ENCODE assay signal across 8 mouse cellular contexts in the genomic region with DNA sequence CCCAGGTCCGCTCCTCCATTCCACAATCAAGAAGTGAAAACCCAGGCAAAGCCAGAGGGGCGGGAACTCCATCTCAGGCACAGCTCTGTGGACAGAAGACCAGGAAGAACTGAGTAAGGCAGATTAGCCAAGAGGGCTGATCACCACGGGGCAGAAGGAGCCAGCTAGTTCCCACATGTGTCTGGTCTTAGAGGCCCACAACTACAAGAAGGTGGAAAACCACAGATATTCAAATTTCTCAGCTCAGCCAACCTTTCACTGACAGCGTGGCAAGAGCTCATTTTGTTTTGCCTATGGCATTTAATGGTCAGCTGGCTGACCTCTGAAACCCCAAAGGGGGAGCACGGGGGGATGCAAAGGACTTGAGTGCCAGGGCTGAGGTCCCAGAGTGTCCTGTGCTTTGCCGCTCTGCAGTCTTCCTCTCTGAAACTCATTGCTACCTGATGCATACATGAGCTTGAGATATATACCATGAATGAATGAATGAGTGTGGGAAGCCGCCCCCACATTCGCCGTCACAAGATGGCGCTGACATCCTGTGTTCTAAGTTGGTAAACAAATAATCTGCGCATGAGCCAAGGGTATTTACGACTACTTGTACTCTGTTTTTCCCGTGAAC. TPM values are rescaled to one million over a fixed set of nuclear protein-coding genes. Genes with fewer than 3 reads are reported as not detected.
DNase-seq lines count a peak whose midpoint lies in the region; ATAC-seq and TF ChIP-seq lines count a peak whose summit lies in the region.

No protein-coding gene starts in this region.

- 55% methylated on average over 12 of the region's 13 CpGs for WGBS in forebrain, embryonic 10.5 days
- 50% methylated on average over 10 of the region's 13 CpGs for WGBS in forebrain, embryonic 11.5 days
- whole genome bisulfite sequencing in forebrain, embryonic 15.5 days, result 55% methylated on average over 12 of the region's 13 CpGs
- 71% methylated on average over 12 of the region's 13 CpGs for WGBS in liver, embryonic 13.5 days (ENCODE audit: insufficient replicate concordance)

- H3K36me3 ChIP-seq in forebrain, embryonic 10.5 days (replicated peaks), result peaks cover 21% of the 10 kb centered on the region
- no peaks in the 10 kb centered on the region for H3K36me3 ChIP-seq in forebrain, embryonic 11.5 days (ENCODE audit: control insufficient read depth, insufficient read depth, low read length)
- H3K36me3 ChIP-seq in E14TG2a.4 (ENCODE audit: insufficient read depth, low read length), result peaks cover 17% of the 10 kb centered on the region; the same call in 1 of the 2 replicates
- no peaks in the 10 kb centered on the region for H3K36me3 ChIP-seq in forebrain, embryonic 15.5 days
- peaks cover 51% of the 10 kb centered on the region for H3K36me3 ChIP-seq in liver, embryonic 13.5 days

- no peak for TF ChIP-seq CTCF in E14TG2a.4 (conservative IDR thresholded peaks at IDR 0.05; ENCODE audit: low read length)

- ATAC-seq in forebrain, embryonic 11.5 days (replicated peaks; ENCODE audit: low FRiP score), result no peak
- ATAC-seq in forebrain, embryonic 15.5 days (replicated peaks), result 0 out of 2 replicates have a peak, but pooled peaks have one; percentile 55
- 0 out of 2 replicates have a peak, but pooled peaks have one; percentile 29 for ATAC-seq in liver, embryonic 13.5 days (ENCODE audit: low read depth)

- no peak overlapping the region for H3K4me2 ChIP-seq in forebrain, embryonic 11.5 days (ENCODE audit: low read depth, low read length, severe bottlenecking)
- peak overlapping the region; percentile 19 for H3K4me2 ChIP-seq in forebrain, embryonic 15.5 days (replicated peaks)
- peak overlapping the region; percentile 44 for H3K4me2 ChIP-seq in liver, embryonic 13.5 days

- no peaks in the 10 kb centered on the region for H3K27me3 ChIP-seq in forebrain, embryonic 10.5 days (ENCODE audit: poor library complexity, severe bottlenecking)
- H3K27me3 ChIP-seq in forebrain, embryonic 11.5 days (ENCODE audit: control insufficient read depth, insufficient read depth, low read length), result no peaks in the 10 kb centered on the region
- no peaks in the 10 kb centered on the region for H3K27me3 ChIP-seq in E14TG2a.4 (ENCODE audit: insufficient read depth, low read length)
- H3K27me3 ChIP-seq in forebrain, embryonic 15.5 days, result no peaks in the 10 kb centered on the region
- no peaks in the 10 kb centered on the region for H3K27me3 ChIP-seq in liver, embryonic 13.5 days

- H3K9ac ChIP-seq in forebrain, embryonic 11.5 days (ENCODE audit: low read length), result no peak overlapping the region
- no peak overlapping the region for H3K9ac ChIP-seq in forebrain, embryonic 15.5 days (replicated peaks)
- H3K9ac ChIP-seq in liver, embryonic 13.5 days, result no peak overlapping the region; the same call in 1 of the 2 replicates

- peak; percentile 26 for DNase-seq in forebrain, embryonic 10.5 days (ENCODE audit: extremely low spot score, low spot score)
- no peak for DNase-seq in forebrain, embryonic 11.5 days (ENCODE audit: low spot score)
- DNase-seq in liver, embryonic 13.5 days, result no peak
- no peak for DNase-seq in urinary bladder, postnatal 10 days (ENCODE audit: low spot score)
- no peak for DNase-seq in adrenal gland, adult 8-10 months
- DNase-seq in gastrocnemius, postnatal 10 days, result no peak

- H3K9me3 ChIP-seq in forebrain, embryonic 10.5 days, result peaks cover 20% of the 10 kb centered on the region
- H3K9me3 ChIP-seq in forebrain, embryonic 11.5 days (ENCODE audit: control insufficient read depth, low read length), result no peaks in the 10 kb centered on the region
- peaks cover 45% of the 10 kb centered on the region for H3K9me3 ChIP-seq in E14TG2a.4 (ENCODE audit: low read length)
- H3K9me3 ChIP-seq in forebrain, embryonic 15.5 days, result no peaks in the 10 kb centered on the region
- peaks cover 20% of the 10 kb centered on the region for H3K9me3 ChIP-seq in liver, embryonic 13.5 days (replicated peaks)

- 0 out of 2 replicates have a peak, but pooled peaks cover 7% of the 10 kb centered on the region for H3K4me1 ChIP-seq in forebrain, embryonic 10.5 days
- H3K4me1 ChIP-seq in forebrain, embryonic 11.5 days (replicated peaks; ENCODE audit: control insufficient read depth, insufficient read depth, low read length), result no peaks in the 10 kb centered on the region
- peaks cover 13% of the 10 kb centered on the region; the same call in 1 of the 2 replicates for H3K4me1 ChIP-seq in E14TG2a.4 (replicated peaks; ENCODE audit: low read depth, low read length)
- no peaks in the 10 kb centered on the region for H3K4me1 ChIP-seq in forebrain, embryonic 15.5 days
- H3K4me1 ChIP-seq in liver, embryonic 13.5 days (replicated peaks), result peaks cover 5% of the 10 kb centered on the region; the same call in 1 of the 2 replicates

- H3K27ac ChIP-seq in forebrain, embryonic 10.5 days, result peak overlapping the region; percentile 2; the same call in 1 of the 2 replicates
- no peak overlapping the region for H3K27ac ChIP-seq in forebrain, embryonic 11.5 days (ENCODE audit: low read depth, low read length)
- H3K27ac ChIP-seq in forebrain, embryonic 15.5 days (replicated peaks), result no peak overlapping the region
- H3K27ac ChIP-seq in liver, embryonic 13.5 days, result peak overlapping the region; percentile 59

- H3K4me3 ChIP-seq in forebrain, embryonic 10.5 days, result peak overlapping the region; percentile 32
- no peak overlapping the region for H3K4me3 ChIP-seq in forebrain, embryonic 11.5 days (ENCODE audit: low read depth, low read length)
- H3K4me3 ChIP-seq in E14TG2a.4 (replicated peaks; ENCODE audit: low read length), result peak overlapping the region; percentile 32; the same call in 1 of the 2 replicates
- H3K4me3 ChIP-seq in forebrain, embryonic 15.5 days, result 0 out of 2 replicates have a peak overlapping the region, but pooled peaks have one; percentile 7
- peak overlapping the region; percentile 27 for H3K4me3 ChIP-seq in liver, embryonic 13.5 days (replicated peaks)

RNA-seq across cellular contexts. Expression of a gene that starts 17.7 kb away (rescaled TPM):
- polyA plus RNA-seq in forebrain, embryonic 10.5 days (2016; fragmentation: Nextera tagmentation; extraction: Ambion mirVana), result 7.3 and 9.3 TPM in 2 replicates
- polyA plus RNA-seq in forebrain, embryonic 11.5 days (2014; fragmentation: Nextera tagmentation; extraction: Ambion mirVana), result 6.7 and 7.5 TPM in 2 replicates
- polyA plus RNA-seq in forebrain, embryonic 15.5 days (2015; fragmentation: Nextera tagmentation; extraction: Ambion mirVana), result 7.8 and 8.2 TPM in 2 replicates
- polyA plus RNA-seq in liver, embryonic 13.5 days (2015; fragmentation: Nextera tagmentation; extraction: Ambion mirVana), result 22.6 and 23.9 TPM in 2 replicates
- total RNA-seq in adrenal gland, adult 8-10 months (2022), result 1 to 10 TPM; 5.5 to 9.9 (median 8.4) TPM
- 1 to 10 TPM; 7.4 to 9.0 TPM for total RNA-seq in gastrocnemius, postnatal 10 days (2021)

RNA-seq across cellular contexts. Expression of a gene that starts 31.9 kb away (rescaled TPM):
- polyA plus RNA-seq in forebrain, embryonic 10.5 days (2016; fragmentation: Nextera tagmentation; extraction: Ambion mirVana), result 0.62 TPM in 1 of 2 replicates, not detected in the other
- polyA plus RNA-seq in forebrain, embryonic 11.5 days (2014; fragmentation: Nextera tagmentation; extraction: Ambion mirVana), result 0.35 TPM in 1 of 2 replicates, not detected in the other
- not detected in 2 replicates for polyA plus RNA-seq in forebrain, embryonic 15.5 days (2015; fragmentation: Nextera tagmentation; extraction: Ambion mirVana)
- 1.3 and 1.5 TPM in 2 replicates for polyA plus RNA-seq in liver, embryonic 13.5 days (2015; fragmentation: Nextera tagmentation; extraction: Ambion mirVana)
- not detected for total RNA-seq in adrenal gland, adult 8-10 months (2022)
- total RNA-seq in gastrocnemius, postnatal 10 days (2021), result under 1 TPM in 1 of 2 experiments, not detected in 1; 0.47 TPM

RNA-seq across cellular contexts. Expression of a gene that starts 48.1 kb away (rescaled TPM):
- polyA plus RNA-seq in forebrain, embryonic 10.5 days (2016; fragmentation: Nextera tagmentation; extraction: Ambion mirVana), result 41.0 and 44.0 TPM in 2 replicates
- polyA plus RNA-seq in forebrain, embryonic 11.5 days (2014; fragmentation: Nextera tagmentation; extraction: Ambion mirVana), result 43.3 and 43.5 TPM in 2 replicates
- polyA plus RNA-seq in forebrain, embryonic 15.5 days (2015; fragmentation: Nextera tagmentation; extraction: Ambion mirVana), result 41.7 and 45.7 TPM in 2 replicates
- 6.2 and 8.0 TPM in 2 replicates for polyA plus RNA-seq in liver, embryonic 13.5 days (2015; fragmentation: Nextera tagmentation; extraction: Ambion mirVana)
- 10 to 100 TPM; 10.3 to 19.0 (median 14.6) TPM for total RNA-seq in adrenal gland, adult 8-10 months (2022)
- total RNA-seq in gastrocnemius, postnatal 10 days (2021), result 1 to 10 TPM; 6.3 to 7.3 TPM

RNA-seq across cellular contexts. Expression of a gene that starts 48.2 kb away (rescaled TPM):
- polyA plus RNA-seq in forebrain, embryonic 10.5 days (2016; fragmentation: Nextera tagmentation; extraction: Ambion mirVana), result 153 TPM in 2 replicates
- 136 and 144 TPM in 2 replicates for polyA plus RNA-seq in forebrain, embryonic 11.5 days (2014; fragmentation: Nextera tagmentation; extraction: Ambion mirVana)
- polyA plus RNA-seq in forebrain, embryonic 15.5 days (2015; fragmentation: Nextera tagmentation; extraction: Ambion mirVana), result 130 TPM in 2 replicates
- 29.2 and 29.5 TPM in 2 replicates for polyA plus RNA-seq in liver, embryonic 13.5 days (2015; fragmentation: Nextera tagmentation; extraction: Ambion mirVana)
- 10 to 100 TPM; 25.3 to 39.8 (median 33.4) TPM for total RNA-seq in adrenal gland, adult 8-10 months (2022)
- total RNA-seq in gastrocnemius, postnatal 10 days (2021), result 10 to 100 TPM; 15.9 to 16.1 TPM

Comparison
In these comparisons a context has a peak if more than half of its experiments do, and no peak if none do; other contexts are left out.
1. H3K27ac ChIP-seq: peak in forebrain, embryonic 10.5 days (single experiment) and liver, embryonic 13.5 days (single experiment); none in forebrain, embryonic 11.5 days (single experiment) and forebrain, embryonic 15.5 days (single experiment).